Mouse (Mus musculus): ENCODE measurements around the gene Myo18a.

DNA sequence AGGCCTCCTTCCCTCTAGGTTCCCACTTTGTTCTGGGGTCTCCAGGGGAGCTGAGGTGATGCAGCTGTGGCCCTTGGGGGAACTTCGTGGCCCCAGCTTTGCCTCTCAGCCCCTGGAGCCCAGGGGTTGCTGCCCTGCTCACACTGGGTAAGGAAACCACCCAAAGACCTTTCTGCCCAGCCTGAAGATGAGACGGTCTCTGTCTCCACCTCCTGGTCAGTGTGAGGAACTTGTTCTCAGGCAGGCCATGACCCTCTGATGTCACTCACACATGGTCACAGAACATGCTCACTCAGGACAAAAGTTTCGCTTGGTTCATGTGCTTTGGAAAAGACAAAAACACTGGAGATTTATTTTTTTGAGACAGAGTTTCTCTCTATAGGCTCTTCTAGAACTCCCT is 53.0 kb downstream of the Myo18a start:
- TF ChIP-seq MYOD1 (IDR thresholded peaks at IDR 0.05; ENCODE audit: control insufficient read depth, insufficient read length, low read depth), result no peak
- TF ChIP-seq CTCF (IDR thresholded peaks at IDR 0.05; ENCODE audit: control insufficient read depth, insufficient read depth, insufficient read length), result peak; percentile 71
- TF ChIP-seq MAX (IDR thresholded peaks at IDR 0.05), result no peak
- no peak for TF ChIP-seq MYOG (IDR thresholded peaks at IDR 0.05; ENCODE audit: control insufficient read depth, extremely low read depth, insufficient read length)
- no peak for TF ChIP-seq USF1 (IDR thresholded peaks at IDR 0.05; ENCODE audit: low read depth)
- no peak for TF ChIP-seq CEBPB (IDR thresholded peaks at IDR 0.05; ENCODE audit: low read depth)
